Mouse (Mus musculus) heart, embryonic 14.5 days (tissue): ENCODE results near the gene Spns2. TPM values are rescaled to one million over a fixed set of nuclear protein-coding genes. Genes with fewer than 3 reads are reported as not detected.

Experiments used
- ATAC-seq: fragments of 200-750 bp; cut with Nextera tagmentation; 2 replicates; pipeline ENCODE4 v1.8.0; 2017; ENCODE audit warnings: low read depth, moderate TSS enrichment; ENCODE audit not compliant: insufficient number of reproducible peaks, insufficient read depth, low FRiP score
- H3K27ac ChIP-seq, 2 experiments: fragments of 200-500 bp in 1 of 2; fragments of 300-500 bp in 1 of 2; sonication (generic) in 1 of 2; replicated peaks in 1 of 2; 2 replicates each; pipeline ENCODE4 v1.5.1; 2012 to 2014; ENCODE audit warnings: low read depth in 2 of 2, low read length in 2 of 2, control low read depth in 1 of 2, mild to moderate bottlenecking in 1 of 2, mixed read lengths in 1 of 2; ENCODE audit not compliant: control insufficient read depth in 1 of 2, insufficient read depth in 1 of 2
- H3K27me3 ChIP-seq: fragments of 300-500 bp; sonication (generic); 2 replicates; pipeline ENCODE4 v1.6.1; 2014; ENCODE audit warnings: mild to moderate bottlenecking, low read length, control low read depth; ENCODE audit not compliant: control insufficient read depth, insufficient read depth
- H3K36me3 ChIP-seq: fragments of 300-500 bp; sonication (generic); 2 replicates; pipeline ENCODE4 v1.6.1; 2014; ENCODE audit warnings: mild to moderate bottlenecking, control low read depth, low read length, mixed read lengths; ENCODE audit not compliant: control insufficient read depth, insufficient read depth
- H3K4me1 ChIP-seq, 2 experiments: fragments of 200-500 bp in 1 of 2; fragments of 300-500 bp in 1 of 2; sonication (generic) in 1 of 2; 2 replicates each; pipeline ENCODE4 v1.6.1; 2012 to 2014; ENCODE audit warnings: low read length in 2 of 2, control low read depth in 1 of 2, mixed read lengths in 1 of 2; ENCODE audit not compliant: control insufficient read depth in 2 of 2, insufficient read depth in 2 of 2
- H3K4me2 ChIP-seq: fragments of 300-500 bp; sonication (generic); 2 replicates; pipeline ENCODE4 v1.6.1; 2014; ENCODE audit warnings: mild to moderate bottlenecking, low read length
- H3K4me3 ChIP-seq, 2 experiments: fragments of 200-500 bp in 1 of 2; fragments of 300-500 bp in 1 of 2; sonication (generic) in 1 of 2; 2 replicates each; pipeline ENCODE4 v1.5.1; 2012 to 2014; ENCODE audit warnings: low read length in 2 of 2, mild to moderate bottlenecking in 2 of 2, control low read depth in 1 of 2, low read depth in 1 of 2, moderate library complexity in 1 of 2; ENCODE audit not compliant: control insufficient read depth in 1 of 2, insufficient read depth in 1 of 2
- H3K9ac ChIP-seq: fragments of 300-500 bp; sonication (generic); 2 replicates; pipeline ENCODE4 v1.6.1; 2014; ENCODE audit warnings: mild to moderate bottlenecking, low read length
- H3K9me3 ChIP-seq: fragments of 300-500 bp; sonication (generic); 2 replicates; pipeline ENCODE4 v1.6.1; 2016; ENCODE audit warnings: low read length, control low read depth; ENCODE audit not compliant: control insufficient read depth
- WGBS: fragments of 180-500 bp; shearing (Covaris S2); extraction: QIAGEN DNeasy Blood & Tissue Kit; methylation state at CpG from one replicate; pipeline ENCODE4 v1.1.7; 2014; 5-methylcytosine and 5-hydroxymethylcytosine counted together
- polyA plus RNA-seq: library from polyadenylated mRNA; unstranded; fragments of >200 nt; fragmentation: Nextera tagmentation; extraction: Ambion mirVana; gene quantifications from 2 replicates; pipeline ENCODE4 v1.2.1, GENCODE M21; 2014

The Spns2 gene
- polyA plus RNA-seq, 1 experiment from 2014 or later = 3.7 TPM

DNA sequence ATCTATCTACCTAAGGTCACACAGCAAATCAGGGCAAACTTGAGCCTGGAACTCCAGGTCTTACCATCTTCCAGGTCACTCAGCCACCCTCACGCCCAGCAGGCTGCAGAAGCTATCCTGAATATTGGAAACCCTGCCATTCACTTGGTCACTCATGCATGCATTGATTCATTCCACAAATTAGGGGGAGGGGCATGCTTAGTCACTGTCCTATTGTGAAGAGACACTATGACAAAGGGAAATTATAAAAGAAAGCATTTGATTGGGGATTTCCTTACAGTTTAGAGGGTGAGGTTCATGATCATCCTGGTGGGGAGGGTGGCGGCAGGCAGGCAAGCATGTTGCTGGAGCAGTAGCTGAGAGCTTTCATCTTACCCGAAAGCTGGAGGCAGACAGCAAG, 24.9 kb downstream of the Spns2 start:
- ATAC-seq = no peak
- H3K4me3 ChIP-seq = no peak overlapping the region
- H3K9ac ChIP-seq = no peak overlapping the region
- H3K9me3 ChIP-seq = no peaks in the 10 kb centered on the region
- 81% methylated on average over 3 of the region's 3 CpGs for WGBS
- H3K4me2 ChIP-seq = no peak overlapping the region
- H3K27ac ChIP-seq = no peak overlapping the region
- no peaks in the 10 kb centered on the region for H3K27me3 ChIP-seq
- no peaks in the 10 kb centered on the region for H3K36me3 ChIP-seq
- H3K4me1 ChIP-seq = peaks cover 27 to 50% of the 10 kb centered on the region in 2 experiments

DNA sequence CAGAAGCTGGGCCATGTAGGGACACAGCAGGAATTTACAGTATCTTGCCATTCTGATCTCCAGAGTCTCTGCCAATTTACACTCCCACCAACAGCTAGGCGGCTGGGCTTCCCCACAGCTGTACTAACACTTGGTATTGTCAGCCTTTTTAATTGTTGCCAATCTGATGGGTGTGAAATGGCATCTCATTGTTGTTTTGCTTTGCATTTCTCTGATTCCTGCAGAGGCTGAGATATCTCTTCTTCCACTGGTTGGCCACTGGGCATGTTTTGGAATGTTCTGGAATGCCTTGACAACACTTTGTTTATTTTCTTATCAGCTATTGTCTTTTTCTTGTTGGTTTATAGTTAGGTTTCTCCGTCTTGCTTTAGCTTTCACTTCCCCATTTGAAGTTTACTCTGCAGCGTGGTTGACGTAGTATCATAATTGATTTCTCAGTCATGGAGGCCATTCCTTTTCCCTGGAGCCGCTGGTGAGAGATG, 28.2 kb downstream of the Spns2 start:
- no peak for ATAC-seq
- H3K4me1 ChIP-seq = peaks cover 16 to 43% of the 10 kb centered on the region in 2 experiments
- WGBS = 35% methylated on average over 5 of the region's 5 CpGs
- no peak overlapping the region for H3K4me3 ChIP-seq
- H3K9ac ChIP-seq = no peak overlapping the region
- H3K9me3 ChIP-seq = no peaks in the 10 kb centered on the region
- H3K27me3 ChIP-seq = no peaks in the 10 kb centered on the region
- no peaks in the 10 kb centered on the region for H3K36me3 ChIP-seq
- no peak overlapping the region for H3K4me2 ChIP-seq
- H3K27ac ChIP-seq = peak overlapping the region in 1 of 2 experiments; percentile 53; a peak in 2 of 4 replicates

DNA sequence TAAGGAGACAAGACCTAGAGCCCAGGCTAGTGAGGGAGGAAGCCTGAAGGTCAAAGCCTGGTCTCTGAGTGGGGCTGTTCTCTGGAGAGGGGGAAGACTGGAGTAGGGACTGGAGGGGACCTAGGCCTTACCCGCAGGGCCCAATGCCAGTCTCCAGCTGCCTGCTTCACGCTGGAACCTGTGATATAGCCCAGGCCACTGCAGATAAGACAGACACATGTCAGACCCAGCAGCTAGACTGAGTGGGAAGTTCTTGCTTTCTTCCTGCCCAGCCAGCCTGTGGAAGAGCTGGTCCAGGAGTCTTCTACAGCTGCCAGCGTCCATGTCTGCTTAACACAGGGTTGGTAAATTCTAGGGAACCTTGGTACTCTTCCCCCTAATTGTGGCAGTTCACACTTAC, 31.2 kb downstream of the Spns2 start:
- peaks cover 10 to 36% of the 10 kb centered on the region in 2 experiments for H3K4me1 ChIP-seq
- peak; percentile 44; the same call in 1 of the 2 replicates for ATAC-seq
- WGBS = 13% methylated on average over 3 of the region's 3 CpGs

DNA sequence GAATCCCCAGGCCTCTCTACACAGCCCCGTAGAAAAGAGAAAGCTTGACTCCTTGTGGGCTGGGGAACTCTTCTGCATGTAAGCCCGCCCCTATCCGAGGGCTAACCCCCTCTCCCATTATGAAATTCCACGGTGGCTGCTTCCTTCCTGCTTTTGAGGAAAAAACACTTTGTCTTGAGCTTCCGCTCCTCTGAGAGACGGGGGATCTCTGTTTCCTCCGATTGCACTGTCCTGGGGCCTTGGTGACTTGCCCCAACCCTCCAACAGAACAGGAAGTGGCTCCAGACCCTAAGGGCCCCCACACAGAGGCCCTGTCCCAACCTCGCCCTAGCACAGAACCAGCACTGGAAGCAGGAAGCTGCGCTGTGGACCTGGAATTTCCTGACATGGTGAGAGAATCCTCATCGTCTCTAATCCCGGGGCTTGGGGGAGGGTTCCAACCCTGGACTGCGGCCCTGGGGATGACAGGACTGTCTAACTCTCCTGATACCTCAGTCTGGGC, 31.7 kb downstream of the Spns2 start:
- peaks cover 10 to 36% of the 10 kb centered on the region in 2 experiments for H3K4me1 ChIP-seq
- peak; percentile 85 for ATAC-seq

More for the DNA sequence above, 31.2 kb downstream of the Spns2 start:
- no peaks in the 10 kb centered on the region for H3K9me3 ChIP-seq
- peak overlapping the region; percentile 18; the same call in 1 of the 2 replicates for H3K4me2 ChIP-seq
- H3K4me3 ChIP-seq = no peak overlapping the region
- H3K36me3 ChIP-seq = no peaks in the 10 kb centered on the region
- no peaks in the 10 kb centered on the region for H3K27me3 ChIP-seq
- H3K27ac ChIP-seq = peak overlapping the region; percentile 43 to 76
- H3K9ac ChIP-seq = peak overlapping the region; percentile 34

DNA sequence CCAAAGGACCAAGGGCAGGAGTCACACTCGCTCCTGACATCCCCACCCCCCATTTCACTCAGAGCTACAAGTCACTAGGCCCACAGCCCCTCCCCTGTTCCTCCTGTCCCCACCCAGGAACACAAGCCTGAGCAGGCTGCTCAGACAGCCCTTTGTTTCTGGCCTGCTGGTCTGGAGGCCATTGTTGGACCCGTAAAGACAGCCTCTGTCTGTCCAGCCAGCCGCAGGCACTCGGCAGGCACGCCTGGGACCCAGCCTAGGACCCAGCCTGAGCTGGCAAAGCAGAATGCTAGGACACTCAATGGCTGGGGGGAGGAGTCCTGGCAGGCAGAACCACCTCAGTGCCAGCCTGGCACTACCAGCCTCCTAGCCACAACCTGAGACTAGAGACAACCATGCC, 34.0 kb downstream of the Spns2 start:
- Histone ChIP-seq H3K27me3 (no peaks in the 10 kb centered on the region), H3K36me3 (peaks cover 25% of the 10 kb centered on the region), H3K27ac (no peak overlapping the region), H3K4me2 (no peak overlapping the region), H3K9me3 (no peaks in the 10 kb centered on the region), H3K4me1 (peaks cover 10 to 27% of the 10 kb centered on the region in 2 experiments), H3K4me3 (no peak overlapping the region), H3K9ac (no peak overlapping the region)
- ATAC-seq = no peak
- 79% methylated on average over 5 of the region's 5 CpGs for WGBS

More for the DNA sequence above, 31.7 kb downstream of the Spns2 start:
- H3K9ac ChIP-seq = peak overlapping the region; percentile 34
- no peaks in the 10 kb centered on the region for H3K9me3 ChIP-seq
- peak overlapping the region; percentile 43 to 76 for H3K27ac ChIP-seq
- peaks cover 1% of the 10 kb centered on the region; the same call in 1 of the 2 replicates for H3K36me3 ChIP-seq
- H3K27me3 ChIP-seq = no peaks in the 10 kb centered on the region
- no peak overlapping the region for H3K4me3 ChIP-seq
- 49% methylated on average over 12 of the region's 12 CpGs for WGBS
- H3K4me2 ChIP-seq = peak overlapping the region; percentile 18; the same call in 1 of the 2 replicates

DNA sequence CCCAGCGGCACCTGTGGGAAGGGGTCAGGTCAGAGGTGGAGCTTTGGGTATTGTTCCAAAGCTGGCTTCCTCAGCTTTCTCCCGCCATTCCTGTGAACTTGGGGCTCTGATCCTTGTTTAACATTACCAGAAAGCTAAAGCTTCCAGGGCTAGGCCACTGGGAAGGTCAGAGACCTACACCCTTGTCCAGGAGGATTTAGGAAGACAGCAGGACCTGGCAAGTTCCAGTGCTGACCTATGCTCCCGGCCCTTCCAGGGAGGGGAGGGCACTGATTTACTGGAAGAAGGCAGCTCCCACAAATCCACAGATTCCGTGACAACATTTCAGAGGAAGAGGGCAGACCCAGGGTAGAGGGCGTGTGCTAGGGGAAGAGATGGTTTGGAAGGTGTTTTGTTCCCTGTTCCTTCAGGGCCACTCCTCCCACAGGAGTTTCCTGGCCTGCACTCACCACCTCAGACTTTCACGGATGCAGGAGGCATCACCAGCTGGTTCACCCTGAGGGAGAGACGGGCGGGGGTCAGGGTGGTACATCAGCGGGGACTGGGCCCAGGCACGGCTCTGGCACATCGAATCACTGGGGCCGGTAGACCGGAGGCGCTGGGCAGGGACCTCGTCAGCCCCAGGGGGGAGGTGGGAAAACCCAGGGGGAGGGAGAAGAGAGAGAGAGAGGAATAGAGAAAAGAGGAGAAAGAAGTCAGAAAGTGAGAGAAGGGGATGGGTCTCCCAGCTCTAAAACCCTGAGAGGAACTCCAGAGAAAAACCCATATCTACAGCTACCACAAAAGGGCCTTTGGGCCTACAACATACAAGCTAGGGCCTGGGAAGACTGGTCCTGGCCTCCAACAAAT, 36.4 kb downstream of the Spns2 start:
- no peak for ATAC-seq
- H3K27ac ChIP-seq = no peak overlapping the region

DNA sequence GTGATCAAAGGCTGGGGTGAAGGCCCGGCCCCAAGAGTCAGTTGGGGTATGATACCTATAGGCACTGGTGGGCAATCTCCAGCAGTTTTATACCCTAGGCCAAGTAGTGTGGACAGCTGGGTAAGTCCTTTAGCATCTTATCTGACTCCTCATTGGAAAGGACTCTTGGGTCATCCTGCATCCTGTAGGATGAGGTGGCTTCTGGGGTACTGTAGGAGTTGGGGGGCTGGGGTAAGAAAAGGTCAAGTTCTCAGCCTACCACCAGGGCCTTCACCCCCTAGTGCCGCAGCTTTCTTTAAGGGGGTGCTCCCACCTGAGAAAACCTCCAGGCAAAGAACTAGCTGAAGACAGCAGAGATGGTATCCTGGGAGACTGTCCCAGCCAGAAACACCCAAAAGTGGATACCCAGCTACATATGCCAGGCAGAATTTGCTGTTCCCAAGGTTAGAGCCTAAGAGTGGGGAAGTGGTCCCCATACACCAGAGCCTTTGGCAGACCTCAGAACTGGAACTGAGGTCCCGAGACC, 37.5 kb downstream of the Spns2 start:
- H3K27ac ChIP-seq = no peak overlapping the region
- H3K9ac ChIP-seq = no peak overlapping the region
- no peaks in the 10 kb centered on the region for H3K27me3 ChIP-seq
- no peak overlapping the region for H3K4me2 ChIP-seq
- no peak for ATAC-seq
- H3K36me3 ChIP-seq = peaks cover 59% of the 10 kb centered on the region
- no peak overlapping the region for H3K4me3 ChIP-seq
- peaks cover 0 to under 1% of the 10 kb centered on the region in 2 experiments; a peak in 2 of 4 replicates for H3K4me1 ChIP-seq
- 91% methylated on average over 3 of the region's 3 CpGs for WGBS
- H3K9me3 ChIP-seq = no peaks in the 10 kb centered on the region

More for the DNA sequence above, 36.4 kb downstream of the Spns2 start:
- Histone ChIP-seq H3K4me1 (peaks cover 2 to 11% of the 10 kb centered on the region in 2 experiments), H3K36me3 (peaks cover 48% of the 10 kb centered on the region), H3K4me3 (no peak overlapping the region), H3K27me3 (no peaks in the 10 kb centered on the region), H3K9me3 (no peaks in the 10 kb centered on the region), H3K9ac (no peak overlapping the region), H3K4me2 (no peak overlapping the region)
- 55% methylated on average over 15 of the region's 15 CpGs for WGBS
